Mouse (Mus musculus) G1E (cell line): Measurements from ENCODE around the gene Il1r2.

Experiments
- CTCF ChIP-seq: IDR thresholded peaks from 2 replicates; pipeline ENCODE4 v1.5.1; 2012; ENCODE audit warnings: low read depth, low read length, inconsistent platforms, mixed read lengths
- GATA1 ChIP-seq: IDR thresholded peaks from 2 replicates; pipeline ENCODE4 v1.6.1; 2012; ENCODE audit warnings: borderline replicate concordance, low read length, inconsistent platforms, mixed read lengths
- GATA2 ChIP-seq: IDR thresholded peaks from 2 replicates; pipeline ENCODE4 v1.6.1; 2012; ENCODE audit warnings: low read depth, low read length, inconsistent platforms, borderline replicate concordance
- POLR2AphosphoS5 ChIP-seq: IDR thresholded peaks from 2 replicates; pipeline ENCODE4 v1.6.1; 2012; ENCODE audit warnings: low read depth, low read length, inconsistent platforms; ENCODE audit not compliant: insufficient replicate concordance
- TAL1 ChIP-seq: conservative IDR thresholded peaks from 2 replicates; pipeline ENCODE4 v1.6.1; 2012; ENCODE audit warnings: low read depth, low read length, inconsistent platforms, mixed read lengths

GRCm38 (mm10) chr1:40132721-40133120, 58.8 kb downstream of the Il1r2 start:
- TF ChIP-seq CTCF (no peak), TAL1 (no peak), POLR2AphosphoS5 (no peak), GATA1 (no peak), GATA2 (no peak)
